Mouse (Mus musculus) stomach, postnatal 0 days (tissue): Measurements from ENCODE around the gene Asb2.

ENCODE experiments used
- CTCF ChIP-seq: IDR thresholded peaks from 2 replicates; pipeline ENCODE4 v1.5.1; 2016; ENCODE audit warnings: antibody characterized with exemption, low read depth, mild to moderate bottlenecking, moderate library complexity
- EP300 ChIP-seq: optimal IDR thresholded peaks from 2 replicates; pipeline ENCODE3; 2016; ENCODE audit warnings: antibody characterized with exemption

GRCm38 (mm10) chr12:103346945-103347344 is 8.9 kb downstream of the Asb2 start:
- no peak for TF ChIP-seq CTCF
- TF ChIP-seq EP300, result no peak
